Mouse (Mus musculus) right cerebral cortex, adult 2 months (tissue): ENCODE measurements around the gene Ttc7.
A peak's percentile ranks its signal among the peaks of the same experiment; 100 is the strongest.

Experiments used
- DNase-seq, 2 experiments: peaks; one replicate each; pipeline ENCODE4 v3.0.0; 2021 to 2022; ENCODE audit warnings: low spot score in 2 of 2

Ttc7 gene

GRCm38 (mm10) chr17:87367640-87368039, 85.0 kb downstream of the Ttc7 start:
- peak; percentile 45 to 70 for DNase-seq

GRCm38 (mm10) chr17:87368481-87368880, 85.8 kb downstream of the Ttc7 start:
- DNase-seq: no peak

DNA sequence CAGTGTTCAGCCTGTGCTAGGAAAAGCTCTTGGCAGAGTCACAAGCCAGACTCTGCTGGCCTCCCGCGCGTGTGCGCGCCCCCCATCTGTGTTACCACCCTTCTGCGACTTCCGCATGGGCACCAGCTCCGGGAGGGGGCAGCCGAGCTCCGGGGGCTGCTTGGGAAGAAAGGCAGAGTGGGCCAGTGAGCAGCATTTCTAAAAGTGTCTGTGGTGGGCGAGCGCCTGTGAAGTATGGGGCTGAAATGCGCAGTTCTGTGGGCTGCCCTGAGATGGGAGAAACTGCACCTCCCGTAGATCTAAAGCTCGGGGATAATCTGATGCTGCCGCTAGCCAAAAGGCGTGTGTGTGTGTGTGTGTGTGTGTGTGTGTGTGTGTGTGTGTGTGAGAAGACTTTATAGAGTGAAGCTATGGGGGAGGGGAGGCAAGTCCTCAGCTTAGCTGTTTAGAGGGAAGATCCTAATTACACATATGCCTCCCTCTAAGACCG, 86.6 kb downstream of the Ttc7 start:
- DNase-seq: peak; percentile 78 to 88

DNA sequence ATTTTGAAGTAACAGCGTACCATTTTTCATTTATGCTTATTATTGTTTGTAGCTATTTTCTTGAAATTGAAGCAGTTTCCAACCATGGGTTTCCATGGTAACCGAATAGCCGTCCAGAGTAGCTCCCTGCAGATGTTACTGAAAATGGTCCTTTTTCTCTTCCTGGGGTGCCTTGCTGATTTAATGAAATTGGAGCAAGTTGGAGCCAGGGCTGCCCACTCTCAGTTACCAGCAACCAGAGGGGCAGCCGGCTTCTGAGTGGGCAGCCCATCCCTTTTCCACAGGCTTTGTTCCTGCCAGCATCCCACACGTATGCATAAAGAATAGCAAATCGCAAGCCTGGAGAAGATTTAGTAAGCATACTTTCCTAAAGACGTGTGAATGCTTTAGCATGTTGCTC, 89.5 kb downstream of the Ttc7 start:
- DNase-seq: peak; percentile 60 to 66

DNA sequence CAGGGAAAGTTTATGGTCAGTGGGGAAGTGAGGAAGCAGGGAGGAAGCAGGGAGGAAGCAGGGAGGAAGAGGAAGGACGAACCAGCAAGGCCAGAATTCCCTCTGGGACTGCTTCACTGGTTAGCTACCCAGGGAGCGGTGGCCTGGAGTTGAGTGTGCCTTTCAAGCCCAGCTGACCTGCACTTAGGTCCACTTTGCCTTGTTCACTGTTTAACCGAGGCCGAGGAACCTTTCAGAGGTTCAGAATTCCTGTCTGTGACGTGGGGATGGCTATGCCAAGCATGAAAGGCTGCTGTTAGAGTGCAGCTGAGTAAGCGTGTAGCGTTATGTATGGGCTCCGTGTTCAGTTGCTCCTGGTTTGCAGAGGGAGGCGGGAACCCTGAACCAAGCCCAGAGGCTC, 90.6 kb downstream of the Ttc7 start:
- no peak for DNase-seq

GRCm38 (mm10) chr17:87375941-87376511, 93.3 kb downstream of the Ttc7 start:
- no peak for DNase-seq

- no peak for DNase-seq
Measured at GRCm38 (mm10) chr17:87376831-87377471, 94.3 kb downstream of the Ttc7 start.

- peak; percentile 73 for DNase-seq
Measured at GRCm38 (mm10) chr17:87377536-87377935, 94.8 kb downstream of the Ttc7 start.

- DNase-seq: peak; percentile 75 to 77
Measured at GRCm38 (mm10) chr17:87378354-87379159, 95.9 kb downstream of the Ttc7 start.

DNA sequence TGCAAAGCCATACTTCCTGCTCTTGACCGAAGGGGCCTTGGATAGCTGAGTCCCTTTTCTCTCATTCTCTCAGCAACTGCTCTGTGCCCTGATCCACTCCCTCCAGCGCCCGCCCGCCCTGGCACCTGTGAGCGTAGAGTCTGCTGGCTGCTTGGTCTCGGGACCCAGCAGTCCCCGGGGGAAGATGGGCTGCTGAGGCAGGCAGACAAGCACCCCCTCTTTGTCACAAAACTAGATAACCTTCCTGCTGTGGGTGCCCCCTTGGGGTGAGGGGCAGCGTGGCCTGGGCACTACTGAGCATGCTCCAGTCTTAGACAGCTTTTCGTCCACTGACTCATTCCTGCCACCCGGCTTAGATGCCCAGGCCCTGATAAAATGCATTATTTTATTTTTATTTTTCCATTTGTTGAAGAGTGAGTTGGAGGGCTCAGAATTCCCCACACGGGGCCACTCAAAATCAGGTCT, 96.5 kb downstream of the Ttc7 start:
- DNase-seq: peak in 1 of 2 experiments; percentile 51

DNA sequence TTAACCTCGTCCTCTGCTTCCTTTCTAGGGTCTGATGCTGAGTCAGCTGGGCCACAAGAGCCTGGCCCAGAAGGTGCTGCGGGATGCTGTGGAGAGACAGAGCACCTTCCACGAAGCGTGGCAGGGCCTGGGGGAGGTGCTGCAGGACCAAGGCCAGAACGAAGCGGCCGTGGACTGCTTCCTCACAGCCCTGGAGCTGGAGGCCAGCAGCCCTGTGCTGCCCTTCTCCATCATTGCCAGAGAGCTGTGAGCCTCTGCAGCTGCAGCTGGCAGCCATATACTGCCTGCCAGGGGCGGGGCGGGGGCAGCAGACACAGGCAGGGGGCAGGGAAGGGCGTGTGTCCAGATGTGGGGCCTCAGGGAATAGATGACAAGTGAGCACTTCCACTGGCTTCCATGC, 97.1 kb downstream of the Ttc7 start:
- DNase-seq: no peak

DNA sequence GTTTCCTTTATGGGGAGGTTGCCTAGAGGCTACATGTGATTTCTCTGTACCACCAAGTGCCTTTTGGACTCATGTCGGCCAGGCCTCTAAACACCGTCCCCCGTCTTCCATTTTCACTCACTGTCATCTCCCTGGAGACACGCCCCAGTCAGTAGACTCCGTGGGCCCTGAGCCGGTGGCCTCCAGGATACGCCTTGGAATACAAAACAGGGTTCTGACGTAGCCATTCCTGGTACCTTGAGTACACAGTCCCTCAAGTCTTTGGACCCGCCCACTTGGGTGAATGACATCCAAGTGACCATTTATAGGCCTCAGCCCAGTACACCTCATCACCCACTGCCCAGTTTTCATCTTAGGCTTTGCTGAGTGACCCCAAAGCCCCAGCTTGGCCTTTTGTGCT, 98.0 kb downstream of the Ttc7 start:
- no peak for DNase-seq

- DNase-seq: no peak
Measured at GRCm38 (mm10) chr17:87385835-87386234, 103.1 kb downstream of the Ttc7 start.

DNA sequence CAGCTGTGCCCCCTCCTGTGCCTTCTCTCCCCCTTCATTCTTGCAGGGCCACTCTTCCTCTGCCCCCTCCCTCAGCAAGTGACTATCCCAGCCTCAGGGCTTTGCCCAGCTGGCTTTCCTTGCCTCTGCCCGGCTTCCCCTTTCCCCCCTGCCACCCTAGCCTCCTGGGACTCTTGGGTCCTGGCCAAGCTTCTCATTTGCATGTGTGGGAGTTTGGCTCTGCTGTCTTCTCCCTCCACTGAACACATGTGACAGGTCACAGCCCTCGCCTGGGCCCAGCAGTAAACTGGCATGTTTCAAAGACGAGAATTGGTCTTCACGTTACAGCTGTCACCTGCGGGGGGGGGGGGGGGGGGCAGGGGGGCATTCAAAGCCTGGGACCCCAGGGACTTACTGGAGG, 104.4 kb downstream of the Ttc7 start:
- no peak for DNase-seq

GRCm38 (mm10) chr17:87391242-87391641, 108.6 kb downstream of the Ttc7 start:
- DNase-seq: peak in 1 of 2 experiments; percentile 48

DNA sequence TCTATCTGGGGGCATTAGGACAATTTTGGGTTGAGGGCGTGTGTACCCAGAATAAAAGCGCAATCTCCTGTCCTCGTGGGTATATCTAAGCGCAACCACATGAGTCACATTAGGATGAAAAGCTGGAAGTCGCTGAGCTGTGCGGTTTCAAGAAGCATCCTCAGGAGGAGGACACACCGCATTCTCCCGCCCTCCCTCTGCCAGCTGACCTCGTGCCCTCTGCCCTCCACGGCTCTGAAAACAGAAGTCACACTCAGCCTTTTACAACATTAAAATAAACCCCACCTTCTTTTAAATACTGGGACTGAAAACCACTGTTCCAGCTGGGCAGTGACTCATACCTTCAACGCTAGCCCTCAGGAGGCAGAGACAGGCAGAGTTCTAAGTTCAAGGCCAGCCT, 114.4 kb downstream of the Ttc7 start:
- no peak for DNase-seq

DNA sequence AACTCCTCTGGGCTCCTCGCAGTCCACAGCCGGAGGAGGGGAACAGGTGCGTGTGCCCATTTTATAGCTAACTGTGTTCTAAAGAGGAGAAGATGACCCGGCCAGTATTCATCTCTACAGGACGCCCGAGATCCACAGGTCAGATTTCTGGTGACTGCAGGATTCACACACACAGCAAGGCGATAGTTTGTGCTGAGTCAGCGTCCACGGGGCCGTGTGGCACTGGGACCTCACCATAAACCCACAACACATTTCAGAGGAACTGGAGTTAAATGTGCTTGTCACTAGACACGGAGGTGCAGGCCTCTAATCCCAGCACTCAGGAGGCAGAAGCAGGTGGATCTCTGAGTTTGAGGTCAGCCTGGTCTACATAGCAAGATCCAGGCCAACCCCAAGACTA, 119.8 kb downstream of the Ttc7 start:
- no peak for DNase-seq

GRCm38 (mm10) chr17:87403462-87403861, 120.8 kb downstream of the Ttc7 start:
- DNase-seq: no peak

DNA sequence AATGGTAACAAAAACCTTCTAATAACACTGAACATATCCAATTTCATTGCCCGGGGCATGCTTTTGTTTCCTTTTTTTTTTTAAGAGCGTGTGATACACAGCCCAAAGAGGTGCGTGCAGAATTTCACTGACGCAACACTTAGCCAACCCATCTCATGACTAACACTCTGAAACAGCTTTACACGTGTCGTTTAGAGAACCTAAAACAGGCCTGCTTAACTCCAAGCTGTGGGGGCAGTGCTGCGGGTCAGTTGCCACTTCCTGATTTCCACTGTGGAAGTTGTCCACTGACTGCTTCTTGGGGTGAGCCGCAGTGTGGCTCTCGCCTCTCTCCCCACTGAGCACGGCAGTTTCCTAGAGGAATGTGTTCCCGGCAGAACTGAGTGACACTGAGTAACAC, 122.9 kb downstream of the Ttc7 start:
- no peak for DNase-seq

GRCm38 (mm10) chr17:87406646-87407045, 124.0 kb downstream of the Ttc7 start:
- DNase-seq: no peak

DNA sequence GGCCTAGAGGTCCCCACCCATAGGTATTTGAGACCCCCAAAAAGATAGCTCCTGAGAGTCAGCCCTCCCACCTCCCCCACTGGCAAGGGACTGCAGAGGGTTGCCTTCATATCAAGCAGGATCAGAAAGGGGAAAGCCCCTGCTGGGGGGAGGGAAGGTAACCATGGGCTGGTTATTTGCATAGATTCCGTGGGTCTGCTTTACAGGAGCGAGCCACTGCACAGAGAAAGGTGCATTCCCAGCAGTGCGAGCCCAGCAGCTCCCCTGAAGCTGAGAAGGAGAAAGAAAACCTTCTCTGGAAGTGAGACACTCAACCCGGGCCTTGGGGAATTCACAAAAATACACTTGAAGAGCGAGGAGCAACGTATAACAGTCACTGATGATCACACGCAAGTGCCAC, 135.4 kb downstream of the Ttc7 start:
- no peak for DNase-seq

DNA sequence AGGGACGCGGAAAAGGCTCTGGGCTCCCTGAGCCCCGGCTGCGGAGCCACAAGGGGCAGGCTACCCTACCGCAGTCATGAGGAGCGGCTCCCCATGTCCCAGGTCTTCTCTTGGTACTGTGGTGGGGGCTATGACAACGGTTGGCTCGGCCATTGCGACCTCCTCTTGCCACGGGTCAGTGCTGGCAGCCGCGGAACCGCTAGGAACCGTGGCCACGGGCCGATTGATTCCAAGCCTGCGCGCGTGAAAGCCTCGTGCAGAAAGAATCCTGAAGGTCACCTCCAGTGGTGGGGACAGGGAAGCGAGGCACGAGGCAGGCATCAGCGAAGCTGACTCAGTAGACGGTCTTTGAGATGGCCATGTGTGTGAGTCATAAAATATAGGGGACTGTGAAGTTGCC, 144.8 kb downstream of the Ttc7 start, which contains the start of gene Stpg4:
Gene Stpg4 (minus strand): TSS at position 231 of the 400 bp plus-strand sequence.
- DNase-seq: no peak

DNA sequence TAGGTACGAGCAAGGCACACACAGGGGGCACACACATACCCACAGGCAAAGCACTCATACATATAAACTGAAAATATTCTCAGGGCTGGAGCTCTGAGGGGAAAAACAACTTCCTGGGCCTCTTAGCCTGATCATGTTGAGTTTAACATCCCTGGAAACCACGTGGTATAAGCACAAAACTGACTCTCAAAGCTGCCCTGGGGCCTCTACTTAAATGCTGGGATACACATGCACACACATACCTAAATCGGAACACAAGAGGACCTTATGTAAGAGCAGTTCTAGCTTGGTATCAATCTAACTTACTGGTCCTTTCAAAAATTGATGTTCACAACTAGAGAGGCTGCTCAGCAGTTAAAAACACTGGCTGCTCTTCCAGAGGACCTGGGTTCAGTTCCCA, 146.7 kb downstream of the Ttc7 start:
- no peak for DNase-seq
